Mouse (Mus musculus): ENCODE results near the gene Krtap4-13.
"Not testable (repeated sequence)": the region's sequence is repeated elsewhere in the genome, so short reads cannot be mapped to it uniquely, and the experiment has no call there.

Gene Krtap4-13

GRCm38 (mm10) chr11:99809792-99810191, at the start of gene Krtap4-13:
Krtap4-13 (minus strand) TSS chr11:99809892.
- not testable (repeated sequence) for DNase-seq (ENCODE audit: low spot score)

- no peak for DNase-seq (ENCODE audit: low spot score)
These were observed 49.1 kb upstream of the Krtap4-13 start for GRCm38 (mm10) chr11:99858761-99859160.

GRCm38 (mm10) chr11:99857617-99858016, 47.9 kb upstream of the Krtap4-13 start, which contains the start of gene Gm11568:
Gm11568 (plus strand) TSS chr11:99857917.
- no peak for DNase-seq (ENCODE audit: low spot score)

- DNase-seq (ENCODE audit: low spot score) = no peak
These were observed 44.4 kb upstream of the Krtap4-13 start for GRCm38 (mm10) chr11:99854121-99854520.

GRCm38 (mm10) chr11:99851508-99851907, 41.8 kb upstream of the Krtap4-13 start, which contains the start of gene Krtap4-16:
Krtap4-16 (minus strand) TSS chr11:99851608.
- DNase-seq (ENCODE audit: low spot score) = no peak

GRCm38 (mm10) chr11:99846746-99847145, 37.1 kb upstream of the Krtap4-13 start:
- no peak for DNase-seq (ENCODE audit: low spot score)

GRCm38 (mm10) chr11:99842185-99842584, 32.5 kb upstream of the Krtap4-13 start:
- DNase-seq (ENCODE audit: low spot score) = no peak

GRCm38 (mm10) chr11:99837966-99838365, 28.3 kb upstream of the Krtap4-13 start, which contains the start of gene 2300003K06Rik:
2300003K06Rik (minus strand) TSS chr11:99838066.
- no peak for DNase-seq (ENCODE audit: low spot score)

GRCm38 (mm10) chr11:99815566-99815965, 5.9 kb upstream of the Krtap4-13 start, which contains the start of gene Gm11564:
Gm11564 (minus strand) TSS chr11:99815666.
- DNase-seq (ENCODE audit: low spot score) = not testable (repeated sequence)

- DNase-seq (ENCODE audit: low spot score) = not testable (repeated sequence)
These were observed 5.3 kb downstream of the Krtap4-13 start, which contains the start of gene Gm11554 for GRCm38 (mm10) chr11:99804346-99804745. Gm11554 (minus strand) TSS chr11:99804446.

GRCm38 (mm10) chr11:99798832-99799231, 10.9 kb downstream of the Krtap4-13 start, which contains the start of gene Gm11569:
Gm11569 (minus strand) TSS chr11:99798932.
- not testable (repeated sequence) for DNase-seq (ENCODE audit: low spot score)

GRCm38 (mm10) chr11:99793367-99793766, 16.3 kb downstream of the Krtap4-13 start, which contains the start of gene Gm11596:
Gm11596 (minus strand) TSS chr11:99793467.
- no peak for DNase-seq (ENCODE audit: low spot score)

GRCm38 (mm10) chr11:99784900-99785299, 24.8 kb downstream of the Krtap4-13 start, which contains the start of gene Krtap4-9:
Krtap4-9 (plus strand) TSS chr11:99785200.
- not testable (repeated sequence) for DNase-seq (ENCODE audit: low spot score)

GRCm38 (mm10) chr11:99780604-99781003, 29.1 kb downstream of the Krtap4-13 start, which contains the start of gene Krtap4-8:
Krtap4-8 (minus strand) TSS chr11:99780704.
- DNase-seq (ENCODE audit: low spot score) = no peak

- DNase-seq (ENCODE audit: low spot score) = no peak
These were observed 31.3 kb downstream of the Krtap4-13 start for GRCm38 (mm10) chr11:99778401-99778800.

GRCm38 (mm10) chr11:99772813-99773212, 36.9 kb downstream of the Krtap4-13 start, which contains the start of gene Gm11595:
Gm11595 (minus strand) TSS chr11:99772913.
- DNase-seq (ENCODE audit: low spot score) = not testable (repeated sequence)

GRCm38 (mm10) chr11:99768410-99768809, 41.3 kb downstream of the Krtap4-13 start:
- DNase-seq (ENCODE audit: low spot score) = no peak

Data from layer of hippocampus, adult 9-10 months (tissue).